Mouse (Mus musculus) lung, postnatal 0 days (tissue): ENCODE data around the gene Fbn1. TPM values are rescaled to one million over a fixed set of nuclear protein-coding genes. Genes with fewer than 3 reads are reported as not detected.

Experiments used
- ATAC-seq: fragments of 200-750 bp; cut with Nextera tagmentation; 2 replicates; pipeline ENCODE4 v1.8.0; 2017; ENCODE audit warnings: moderate library complexity
- DNase-seq: peaks from one replicate; pipeline ENCODE4 v3.0.0-alpha.2; 2016; ENCODE audit warnings: low spot score
- H3K27ac ChIP-seq: fragments of 300-500 bp; sonication (generic); 2 replicates; pipeline ENCODE4 v1.5.1; 2014; ENCODE audit warnings: antibody characterized with exemption, mild to moderate bottlenecking, low read length, mixed read lengths
- H3K27me3 ChIP-seq: fragments of 300-500 bp; sonication (generic); replicated peaks from 2 replicates; pipeline ENCODE4 v1.6.1; 2014; ENCODE audit warnings: low read length, mixed read lengths; ENCODE audit not compliant: insufficient read depth
- H3K36me3 ChIP-seq: fragments of 300-500 bp; sonication (generic); 2 replicates; pipeline ENCODE4 v1.6.1; 2014; ENCODE audit warnings: low read length, mixed read lengths; ENCODE audit not compliant: insufficient read depth
- H3K4me1 ChIP-seq: fragments of 300-500 bp; sonication (generic); 2 replicates; pipeline ENCODE4 v1.6.1; 2014; ENCODE audit warnings: antibody characterized with exemption, low read depth, low read length, mixed read lengths; ENCODE audit not compliant: insufficient read depth
- H3K4me2 ChIP-seq: fragments of 300-500 bp; sonication (generic); replicated peaks from 2 replicates; pipeline ENCODE4 v1.6.1; 2014; ENCODE audit warnings: low read depth, mild to moderate bottlenecking, low read length, moderate library complexity, mixed read lengths
- H3K4me3 ChIP-seq: fragments of 300-500 bp; sonication (generic); 2 replicates; pipeline ENCODE4 v1.5.1; 2014; ENCODE audit warnings: low read depth, low read length
- H3K9ac ChIP-seq: fragments of 300-500 bp; sonication (generic); replicated peaks from 2 replicates; pipeline ENCODE4 v1.6.1; 2014; ENCODE audit warnings: low read depth, mild to moderate bottlenecking
- H3K9me3 ChIP-seq: fragments of 300-500 bp; sonication (generic); 2 replicates; pipeline ENCODE4 v1.6.1; 2016; ENCODE audit warnings: low read length, mixed read lengths
- CTCF ChIP-seq: IDR thresholded peaks from 2 replicates; pipeline ENCODE4 v1.5.1; 2016; ENCODE audit warnings: antibody characterized with exemption, mild to moderate bottlenecking
- EP300 ChIP-seq: IDR thresholded peaks from 2 replicates; pipeline ENCODE4 v1.6.1; 2016; ENCODE audit warnings: antibody characterized with exemption, mild to moderate bottlenecking, control low read depth
- WGBS: fragments of 180-500 bp; shearing (Covaris S2); extraction: QIAGEN DNeasy Blood & Tissue Kit; methylation state at CpG from one replicate; pipeline ENCODE4 v1.1.7; 2014; 5-methylcytosine and 5-hydroxymethylcytosine counted together
- polyA plus RNA-seq: library from polyadenylated mRNA; unstranded; fragments of >200 nt; fragmentation: Nextera tagmentation; extraction: Ambion mirVana; gene quantifications from 2 replicates; pipeline ENCODE4 v1.2.1, GENCODE M21; 2015

Gene Fbn1
- polyA plus RNA-seq, 1 experiment from 2014 or later: 23.6 TPM

DNA sequence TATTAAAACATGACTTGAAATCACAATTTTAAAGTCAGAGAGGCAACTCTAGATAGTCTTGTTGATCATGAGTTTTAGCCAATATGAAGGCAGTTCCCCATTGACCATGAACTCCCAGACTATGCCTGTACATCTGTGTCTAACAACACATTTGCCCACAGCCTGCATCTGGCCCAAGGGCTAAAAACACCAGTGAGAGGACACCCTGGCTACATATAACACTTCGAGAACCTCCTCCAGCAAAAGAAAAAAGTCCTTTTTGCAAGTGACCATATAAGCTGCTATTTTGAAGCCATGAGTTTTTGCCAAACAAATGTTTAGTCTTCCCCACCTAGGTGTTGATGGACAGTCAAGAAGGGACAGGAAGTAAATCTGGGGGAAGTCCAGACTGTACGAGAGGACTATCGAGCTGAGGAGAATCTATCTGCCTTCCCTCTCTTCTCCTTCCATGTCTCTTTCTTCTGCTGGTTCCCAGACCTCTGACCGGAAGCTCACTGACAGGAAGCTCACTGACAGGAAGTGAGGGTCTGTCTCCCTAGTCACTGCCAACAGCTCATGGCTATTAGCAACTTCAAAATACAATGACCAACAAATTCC lies 103.2 kb downstream of the Fbn1 start:
- DNase-seq (peak; percentile 53), ATAC-seq (peak; percentile 60)
- Histone ChIP-seq H3K9ac (no peak overlapping the region), H3K27ac (no peak overlapping the region), H3K4me1 (no peaks in the 10 kb centered on the region), H3K36me3 (no peaks in the 10 kb centered on the region), H3K9me3 (no peaks in the 10 kb centered on the region), H3K4me3 (no peak overlapping the region), H3K4me2 (no peak overlapping the region), H3K27me3 (no peaks in the 10 kb centered on the region)
- WGBS: 48% methylated on average over 4 of the region's 4 CpGs
- no peak for TF ChIP-seq EP300
- TF ChIP-seq CTCF: no peak

DNA sequence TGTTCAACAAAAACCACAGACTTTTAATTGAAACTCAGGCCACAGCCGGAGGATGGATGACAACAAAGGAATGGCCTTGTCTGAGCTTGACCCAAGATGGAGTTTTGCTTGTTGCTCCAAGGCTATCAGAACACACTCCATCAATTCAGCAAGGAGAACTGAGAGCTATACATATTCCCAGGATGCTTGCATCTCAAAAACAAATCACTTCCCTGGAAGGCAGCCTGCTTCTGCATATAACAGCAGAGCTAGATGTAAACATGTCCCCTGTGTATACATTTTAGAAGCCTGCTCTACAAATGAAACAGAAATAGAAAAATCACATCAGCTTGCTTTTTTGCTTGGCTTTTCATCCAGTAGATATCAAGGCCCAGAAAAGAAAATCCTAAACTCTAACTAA lies 105.5 kb downstream of the Fbn1 start:
- DNase-seq (no peak), ATAC-seq (no peak)
- Histone ChIP-seq H3K4me3 (no peak overlapping the region), H3K9me3 (no peaks in the 10 kb centered on the region), H3K4me1 (no peaks in the 10 kb centered on the region), H3K27me3 (no peaks in the 10 kb centered on the region), H3K36me3 (no peaks in the 10 kb centered on the region), H3K4me2 (no peak overlapping the region), H3K9ac (no peak overlapping the region), H3K27ac (no peak overlapping the region)
- 58% methylated on average over 1 of the region's 1 CpGs for WGBS
- TF ChIP-seq EP300: no peak
- TF ChIP-seq CTCF: no peak

DNA sequence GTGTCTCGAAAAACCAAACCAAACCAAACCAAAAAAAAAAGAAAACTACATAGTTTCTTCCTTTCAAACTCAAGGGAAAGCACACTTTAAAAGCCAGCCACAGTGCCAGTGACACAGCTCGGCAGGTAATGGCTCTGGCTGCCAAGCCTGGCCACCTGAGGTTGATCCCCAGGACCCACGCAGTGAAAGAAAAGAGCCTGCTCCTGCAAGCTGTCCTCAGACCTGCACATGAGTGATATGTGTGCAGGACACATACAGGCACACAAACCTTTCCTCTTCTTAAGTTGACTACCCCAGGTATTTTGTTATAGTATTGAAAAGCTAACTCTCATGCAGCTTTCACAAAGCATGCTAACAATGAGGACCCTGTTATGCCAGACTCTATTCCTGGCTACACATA lies 107.7 kb downstream of the Fbn1 start:
- Histone ChIP-seq H3K9me3 (no peaks in the 10 kb centered on the region), H3K4me2 (no peak overlapping the region), H3K4me1 (no peaks in the 10 kb centered on the region), H3K27ac (no peak overlapping the region), H3K36me3 (no peaks in the 10 kb centered on the region), H3K27me3 (no peaks in the 10 kb centered on the region), H3K9ac (no peak overlapping the region), H3K4me3 (no peak overlapping the region)
- no peak for DNase-seq
- no peak for ATAC-seq
- TF ChIP-seq EP300: no peak
- TF ChIP-seq CTCF: no peak
- 90% methylated on average over 3 of the region's 3 CpGs for WGBS

DNA sequence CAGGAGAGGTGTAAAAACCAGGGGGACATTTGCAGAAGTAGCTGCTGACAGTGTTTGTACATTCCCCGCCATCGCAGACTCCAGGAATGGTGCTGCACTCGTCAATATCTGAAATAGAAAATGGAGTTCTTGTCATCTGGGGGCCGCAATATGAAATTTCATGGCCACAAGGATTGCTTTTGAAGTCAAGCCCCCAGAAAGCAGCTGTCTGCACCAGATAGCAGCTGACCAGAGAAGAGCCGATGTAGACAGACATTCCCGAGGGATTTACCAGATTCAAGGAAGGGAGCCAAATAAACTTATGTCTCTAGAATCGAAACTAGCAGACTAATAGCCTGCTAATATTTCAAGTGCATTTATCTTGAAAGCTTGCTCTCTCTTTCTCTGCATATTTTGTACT lies 110.0 kb downstream of the Fbn1 start:
- no peaks in the 10 kb centered on the region for H3K9me3 ChIP-seq
- WGBS: 69% methylated on average over 7 of the region's 7 CpGs
- no peak overlapping the region for H3K9ac ChIP-seq
- no peaks in the 10 kb centered on the region for H3K36me3 ChIP-seq
- ATAC-seq: no peak
- no peak for TF ChIP-seq CTCF
- TF ChIP-seq EP300: no peak
- no peaks in the 10 kb centered on the region for H3K27me3 ChIP-seq
- no peak overlapping the region for H3K27ac ChIP-seq
- no peak for DNase-seq
- H3K4me3 ChIP-seq: no peak overlapping the region
- H3K4me2 ChIP-seq: no peak overlapping the region
- H3K4me1 ChIP-seq: no peaks in the 10 kb centered on the region

DNA sequence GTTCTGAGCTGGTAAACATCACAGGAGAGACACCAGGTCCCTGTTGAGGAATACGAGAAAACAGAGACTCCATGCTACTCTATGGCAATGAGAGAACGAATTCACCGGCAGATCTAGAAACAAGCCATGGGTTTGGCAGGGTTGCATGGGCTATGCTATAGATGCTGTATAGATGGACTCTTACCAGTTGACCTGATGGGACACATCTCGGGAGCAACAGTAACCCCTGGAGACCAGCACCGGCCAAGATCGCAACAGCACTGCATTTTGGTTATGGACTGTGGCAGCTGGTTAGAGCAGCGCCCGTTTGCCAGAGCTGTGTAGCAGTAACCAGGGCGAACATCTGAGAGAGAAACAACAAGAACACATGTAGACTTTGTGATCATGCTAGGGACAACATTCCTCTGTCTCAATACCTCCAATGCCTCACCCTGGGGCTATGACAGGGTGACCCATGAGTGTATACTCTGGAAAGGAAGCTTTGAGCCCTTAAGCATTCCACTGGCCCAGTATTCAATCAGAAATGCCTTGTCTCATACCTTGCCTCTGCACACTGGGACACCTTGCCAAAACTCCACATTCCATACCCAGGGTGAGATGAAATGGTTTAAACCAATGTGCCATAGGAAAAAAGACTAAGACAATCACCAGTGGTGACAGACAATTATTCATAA lies 113.2 kb downstream of the Fbn1 start:
- ATAC-seq (peak; percentile 43), DNase-seq (no peak)
- no peaks in the 10 kb centered on the region for H3K9me3 ChIP-seq
- H3K4me2 ChIP-seq: no peak overlapping the region
- H3K9ac ChIP-seq: no peak overlapping the region
- no peaks in the 10 kb centered on the region for H3K27me3 ChIP-seq
- 92% methylated on average over 9 of the region's 9 CpGs for WGBS
- no peaks in the 10 kb centered on the region for H3K4me1 ChIP-seq
- TF ChIP-seq EP300 (no peak), CTCF (no peak)
- H3K27ac ChIP-seq: no peak overlapping the region
- no peak overlapping the region for H3K4me3 ChIP-seq
- H3K36me3 ChIP-seq: no peaks in the 10 kb centered on the region

DNA sequence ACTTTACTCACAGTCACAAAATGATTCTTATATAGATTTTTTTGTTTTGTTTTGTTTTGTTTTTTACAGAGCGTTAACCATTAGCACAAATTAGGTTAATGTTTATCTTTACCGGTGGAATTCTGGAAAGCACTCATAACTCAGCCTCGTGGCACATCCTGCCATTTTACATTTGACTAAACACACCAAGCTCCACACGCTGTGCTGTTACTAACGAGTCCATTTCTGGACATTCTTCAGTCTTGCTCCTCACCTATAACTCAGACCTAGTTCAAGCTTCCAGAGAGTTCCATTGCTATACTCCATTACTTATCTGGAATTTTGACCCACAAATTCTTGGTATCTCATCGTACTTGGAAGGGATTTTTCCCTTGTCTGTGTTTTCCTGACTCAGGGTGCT lies 116.2 kb downstream of the Fbn1 start:
- Histone ChIP-seq H3K4me2 (no peak overlapping the region), H3K27me3 (no peaks in the 10 kb centered on the region), H3K36me3 (no peaks in the 10 kb centered on the region; the same call in 1 of the 2 replicates), H3K4me1 (no peaks in the 10 kb centered on the region), H3K4me3 (no peak overlapping the region), H3K9ac (no peak overlapping the region), H3K9me3 (no peaks in the 10 kb centered on the region), H3K27ac (no peak overlapping the region)
- DNase-seq: no peak
- 53% methylated on average over 6 of the region's 6 CpGs for WGBS
- TF ChIP-seq EP300: no peak
- TF ChIP-seq CTCF: no peak
- no peak for ATAC-seq
